Mouse (Mus musculus) frontal cortex, postnatal 36 days (tissue): ENCODE data around the gene Ccr6.
"Not testable (repeated sequence)": the region's sequence is repeated elsewhere in the genome, so short reads cannot be mapped to it uniquely, and the experiment has no call there.

Experiments used
- DNase-seq, 2 experiments: peaks; one replicate each; pipeline ENCODE4 v3.0.0; 2022; ENCODE audit warnings: low spot score in 2 of 2

Ccr6 gene

DNA sequence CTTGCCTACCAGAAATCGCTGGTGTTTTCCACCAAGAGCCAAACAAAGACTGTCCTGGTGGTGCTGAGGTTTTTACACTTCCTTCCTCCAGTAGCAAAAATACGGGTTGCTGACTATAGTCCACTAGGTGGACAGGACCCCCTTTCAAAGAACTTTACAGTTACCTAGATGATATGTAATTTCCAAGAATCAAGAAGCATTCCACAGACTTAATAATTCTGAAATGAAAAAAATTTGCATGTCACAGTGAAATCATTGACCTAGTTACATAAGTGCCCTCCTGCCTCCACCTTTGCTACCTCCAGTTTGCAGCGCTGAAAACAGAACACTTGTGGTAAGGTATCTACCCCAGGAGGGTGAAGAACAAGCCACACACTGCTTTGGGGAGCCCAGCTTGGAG lies at the start of gene Ccr6:
TSS of gene Ccr6 (plus strand) at position 301 of the 400 bp plus-strand sequence.
- no peak for DNase-seq

DNA sequence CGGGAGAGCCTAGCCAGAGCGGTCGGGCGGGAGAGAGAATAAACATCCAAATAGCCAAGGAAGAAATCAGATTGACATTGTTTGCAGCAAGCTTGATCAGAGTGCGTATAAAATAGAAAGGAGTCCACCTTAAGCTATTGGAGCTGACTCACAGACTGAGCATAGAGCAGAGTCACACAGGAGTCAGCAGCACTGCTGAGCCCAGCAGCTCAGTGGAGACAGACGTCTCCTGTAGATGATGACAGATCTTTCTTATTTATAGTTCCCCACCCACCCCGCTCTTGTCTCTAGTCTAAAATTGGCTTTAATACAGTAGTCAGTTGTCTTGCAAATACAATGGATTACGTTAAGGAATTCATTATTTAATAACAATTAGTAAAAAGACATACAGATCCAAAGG lies 42.2 kb upstream of the Ccr6 start:
- peak in 1 of 2 experiments; percentile 25 for DNase-seq

DNA sequence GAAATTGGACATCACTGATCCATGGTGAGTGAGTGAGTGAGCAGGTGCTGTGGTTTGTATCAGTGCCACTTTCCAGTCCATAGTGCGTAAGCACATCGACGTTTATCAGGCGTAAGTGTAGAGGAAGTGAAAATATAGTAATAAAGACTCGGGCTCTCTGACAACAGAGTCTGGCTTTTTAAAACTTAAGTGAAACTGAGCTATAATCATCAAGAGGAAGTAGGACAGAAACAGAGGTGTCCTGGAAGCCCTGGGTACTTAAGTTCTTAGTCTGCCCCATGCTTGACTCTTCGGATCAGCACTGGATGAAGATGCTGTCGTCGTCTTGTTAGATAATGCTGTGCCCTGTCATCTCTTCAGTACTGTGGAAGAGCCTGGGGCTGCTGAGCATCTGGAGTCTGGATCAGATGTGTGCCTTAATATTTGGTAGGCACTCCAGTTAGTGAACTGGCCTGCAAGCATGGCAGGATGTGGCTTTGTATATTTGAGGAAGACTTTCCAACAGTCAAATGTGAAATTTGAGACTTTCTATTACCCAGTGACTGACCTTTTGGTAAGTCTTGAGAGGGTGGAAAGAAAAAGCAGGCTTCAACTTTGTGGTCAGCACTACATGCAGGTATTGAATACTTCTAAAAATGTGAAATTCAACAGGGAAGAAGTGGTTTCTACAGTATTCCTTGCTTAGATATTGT lies 40.0 kb upstream of the Ccr6 start:
- DNase-seq = no peak

DNA sequence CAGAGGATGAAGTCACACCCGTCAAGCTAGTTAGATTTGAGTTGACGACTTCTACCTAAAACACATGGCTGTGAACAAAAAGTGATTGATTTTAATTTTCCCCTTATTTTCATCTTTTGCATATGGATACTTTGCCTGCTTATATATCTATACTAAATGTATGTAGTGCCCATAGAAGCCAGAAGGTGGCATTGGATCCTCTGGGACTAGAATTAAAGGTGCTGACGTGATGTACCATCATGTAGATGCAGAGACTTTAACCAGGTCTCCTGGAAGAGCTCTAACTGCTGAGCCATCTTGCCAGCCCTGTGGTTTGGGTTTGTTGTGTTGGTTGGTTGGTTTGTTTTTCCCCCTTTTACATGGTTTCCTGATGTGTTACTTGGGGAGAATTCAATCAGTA lies 38.2 kb upstream of the Ccr6 start:
- no peak for DNase-seq

DNA sequence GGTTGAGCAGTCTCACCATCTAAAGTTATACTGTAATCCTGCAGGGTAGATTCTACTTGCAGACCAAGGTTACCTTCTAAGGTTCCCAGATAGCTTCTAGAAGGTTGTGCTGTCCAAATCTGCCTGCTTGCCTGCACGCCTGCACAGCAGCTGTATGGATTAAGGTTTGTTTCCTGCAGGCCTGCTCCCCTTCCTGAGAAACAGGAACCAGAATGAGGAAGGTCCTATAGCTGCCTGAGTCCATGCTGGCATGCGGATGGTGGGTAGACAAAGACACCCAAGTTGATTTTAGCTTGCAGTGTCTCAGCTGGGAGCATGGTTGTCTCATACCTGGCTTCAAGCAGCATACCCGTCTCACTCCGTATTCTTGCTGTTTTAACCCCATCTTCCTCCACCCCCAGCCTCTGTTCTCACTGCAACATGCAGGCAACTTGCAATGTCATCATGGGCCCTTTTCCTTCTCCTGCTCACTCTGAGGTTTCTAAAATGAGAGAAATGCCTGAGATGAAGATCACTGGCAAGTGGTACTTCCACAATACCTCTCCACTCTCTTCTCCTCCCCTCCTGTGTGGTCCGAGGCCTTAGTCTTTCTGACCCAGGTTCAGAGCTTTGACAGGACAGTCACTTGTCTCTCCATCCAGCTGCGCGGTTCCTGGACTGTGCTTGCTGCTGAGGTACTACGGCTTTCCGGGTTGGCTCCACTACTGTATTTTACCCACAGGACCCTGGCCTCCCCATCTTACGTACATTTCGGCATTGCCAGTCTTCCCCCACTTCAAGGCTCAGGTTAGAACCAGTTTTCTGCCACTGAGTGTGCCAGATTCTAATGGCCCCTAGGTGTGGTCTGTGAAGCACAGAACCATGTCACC lies 36.5 kb upstream of the Ccr6 start:
- DNase-seq = no peak

DNA sequence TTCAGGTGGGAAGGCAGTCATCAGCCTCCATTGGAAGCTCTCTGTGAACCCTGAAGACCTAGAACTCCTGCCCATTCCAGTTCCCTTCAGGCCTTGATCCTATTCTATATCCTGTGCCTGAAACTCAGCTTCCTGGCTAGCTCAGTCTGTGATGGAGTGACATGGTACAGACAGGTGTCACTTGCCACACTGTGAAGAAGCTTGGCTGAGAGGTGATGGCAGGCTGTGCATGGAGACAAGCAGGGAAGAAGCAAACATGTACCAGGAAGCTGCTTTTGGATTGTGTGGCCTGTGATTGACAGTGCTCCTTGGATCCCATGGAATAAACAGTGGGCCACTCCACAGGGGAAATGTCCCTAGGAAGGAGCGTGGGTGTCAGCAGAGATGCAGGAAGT lies 35.9 kb upstream of the Ccr6 start:
- no peak for DNase-seq

DNA sequence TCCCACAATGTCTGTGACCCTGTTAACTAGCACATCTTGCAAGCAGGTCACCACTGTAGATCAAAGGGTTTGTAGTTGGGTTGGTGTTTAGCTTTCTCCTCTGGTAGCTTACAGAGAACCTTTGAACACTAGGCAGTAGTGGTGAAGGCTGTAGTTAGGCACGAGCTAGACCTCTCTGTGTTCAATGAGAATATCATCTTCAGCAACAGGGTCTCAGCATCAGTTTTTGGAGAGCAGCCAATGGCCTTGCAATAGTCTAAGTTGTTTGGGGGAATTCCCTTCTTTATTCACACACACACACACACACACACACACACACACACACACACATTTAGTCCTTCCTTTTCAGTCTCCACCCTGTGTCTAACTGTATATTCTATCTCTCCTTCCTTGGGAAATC lies 32.4 kb upstream of the Ccr6 start:
- DNase-seq = no peak

DNA sequence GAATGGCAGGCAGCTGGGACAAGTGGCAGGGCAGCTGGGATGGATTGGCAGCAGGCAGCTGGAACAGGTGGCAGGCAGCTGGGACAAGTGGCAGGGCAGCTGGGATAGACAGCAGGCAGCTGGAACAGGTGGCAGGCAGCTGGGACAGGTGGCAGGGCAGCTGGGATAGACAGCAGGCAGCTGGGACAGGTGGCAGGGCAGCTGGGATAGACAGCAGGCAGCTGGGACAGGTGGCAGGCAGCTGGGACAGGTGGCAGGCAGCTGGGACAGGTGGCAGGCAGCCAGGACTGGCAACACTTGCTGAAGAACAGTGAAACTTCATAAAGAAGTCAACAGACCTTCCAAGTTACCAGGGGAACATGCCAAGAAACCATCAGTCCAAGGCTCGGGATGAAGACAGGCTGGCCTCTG lies 30.6 kb upstream of the Ccr6 start:
- DNase-seq = not testable (repeated sequence)

DNA sequence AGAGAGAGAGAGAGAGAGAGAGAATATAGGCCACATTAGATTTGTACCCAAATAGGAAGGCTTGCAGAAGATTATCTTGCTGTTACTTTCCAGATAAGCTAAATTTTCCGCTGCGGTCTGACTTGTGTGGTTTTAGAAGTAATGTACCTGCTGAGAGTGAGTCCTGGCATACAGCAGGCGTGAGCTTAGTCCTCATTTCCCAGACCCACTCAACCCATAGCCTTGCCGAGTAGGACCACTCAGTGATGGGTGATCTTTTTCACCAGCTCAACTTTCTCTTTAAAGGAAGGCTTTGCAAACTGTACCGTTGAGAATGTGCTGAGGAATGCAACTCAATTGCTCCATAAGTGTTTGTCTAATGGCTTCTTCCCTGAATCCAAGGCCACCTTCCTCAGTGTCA lies 29.2 kb upstream of the Ccr6 start:
- DNase-seq = no peak

DNA sequence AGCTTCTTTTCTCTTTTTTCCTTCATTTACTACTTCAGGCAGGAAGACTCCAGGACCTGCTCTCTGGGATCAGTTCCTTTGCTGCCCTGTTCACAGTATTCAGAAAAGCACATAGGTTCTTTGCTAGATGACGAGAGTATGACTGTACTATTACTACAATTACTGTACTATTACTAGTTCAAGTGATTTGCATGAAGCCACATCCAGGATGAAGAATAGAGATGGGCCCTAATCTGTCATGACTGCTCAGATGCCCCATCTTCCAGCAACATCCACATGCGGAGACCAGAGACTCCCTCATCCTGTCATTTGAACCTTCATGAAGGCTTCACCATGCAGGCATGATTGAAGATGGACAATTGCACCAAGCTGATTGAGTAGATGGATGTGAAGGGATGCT lies 26.1 kb upstream of the Ccr6 start:
- DNase-seq = no peak

DNA sequence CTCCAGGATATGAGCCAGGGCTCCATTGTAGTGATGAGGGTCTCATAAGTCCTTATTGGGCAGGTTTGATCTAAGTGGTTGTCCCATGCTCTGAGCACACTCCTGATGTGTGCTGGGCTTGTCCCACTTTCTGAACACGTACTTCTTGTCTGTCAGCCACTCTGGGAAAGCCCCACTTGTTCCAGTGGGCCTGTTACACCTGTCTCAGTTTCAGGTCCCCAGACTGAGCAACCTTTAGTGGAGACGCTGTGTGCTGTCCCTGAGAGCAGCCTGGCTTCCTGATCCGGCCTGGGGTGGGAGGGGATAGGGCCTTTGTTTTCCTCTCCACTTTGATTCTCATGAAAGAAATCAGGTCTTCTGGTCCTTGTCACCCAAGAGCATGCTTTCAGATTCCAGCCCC lies 25.7 kb upstream of the Ccr6 start:
- DNase-seq = no peak

DNA sequence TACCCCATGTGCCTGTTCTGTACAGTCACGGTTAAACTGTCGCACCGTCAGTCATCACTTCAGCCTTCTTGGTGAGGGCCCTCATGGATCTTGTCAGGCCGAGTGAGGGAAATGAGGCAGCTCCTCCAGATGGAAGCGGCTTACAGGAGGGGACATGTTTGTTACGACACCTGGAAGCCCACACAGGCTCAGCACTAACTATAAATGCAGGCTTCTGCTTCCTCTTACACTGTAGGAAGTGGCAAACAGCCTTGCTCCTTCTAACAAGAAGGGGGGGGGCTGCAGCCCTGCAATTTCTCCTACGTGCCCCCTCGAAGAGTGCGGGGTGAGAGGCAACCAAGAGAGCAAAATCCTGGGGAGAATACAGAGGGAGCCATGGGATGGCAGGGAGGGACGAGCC lies 25.2 kb upstream of the Ccr6 start:
- DNase-seq = no peak

DNA sequence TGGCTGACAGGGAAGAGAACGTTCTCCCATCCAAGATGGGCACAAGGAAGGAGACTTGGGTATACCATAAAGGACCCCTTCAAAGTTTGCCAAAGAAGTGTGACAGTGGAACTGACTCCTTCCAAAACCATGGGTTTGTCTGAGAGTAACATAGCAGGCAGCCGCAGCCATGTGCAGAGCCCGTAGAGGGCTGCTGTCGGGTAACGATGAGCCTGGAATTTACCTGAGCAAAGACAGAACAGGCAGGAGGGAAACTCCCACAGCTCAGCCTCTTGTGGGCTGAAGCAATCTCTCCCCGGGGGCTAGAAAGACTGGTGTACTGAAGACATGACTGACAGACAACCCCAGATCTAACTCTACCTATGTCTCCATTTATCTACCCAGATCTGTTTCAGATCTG lies 24.4 kb upstream of the Ccr6 start:
- DNase-seq = no peak

DNA sequence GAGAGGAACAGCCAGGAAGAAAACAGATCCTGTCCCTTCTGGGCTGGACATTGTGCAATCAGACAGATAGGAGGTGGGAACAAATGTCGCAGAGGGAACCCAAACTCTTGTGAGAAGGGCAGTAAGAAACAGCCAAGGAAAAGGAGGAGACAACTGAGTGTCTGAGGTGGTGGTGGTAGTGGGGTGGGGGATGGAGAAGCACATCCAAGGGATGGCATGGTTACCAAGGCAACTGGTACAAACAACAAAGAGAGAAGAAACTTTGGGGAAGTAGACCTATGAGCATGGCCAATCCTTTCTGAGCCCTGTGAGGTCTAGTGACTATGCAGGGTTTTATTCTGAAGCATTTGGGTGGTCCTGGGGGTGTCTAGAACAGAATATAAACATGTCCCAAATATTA lies 21.5 kb upstream of the Ccr6 start:
- DNase-seq = no peak

DNA sequence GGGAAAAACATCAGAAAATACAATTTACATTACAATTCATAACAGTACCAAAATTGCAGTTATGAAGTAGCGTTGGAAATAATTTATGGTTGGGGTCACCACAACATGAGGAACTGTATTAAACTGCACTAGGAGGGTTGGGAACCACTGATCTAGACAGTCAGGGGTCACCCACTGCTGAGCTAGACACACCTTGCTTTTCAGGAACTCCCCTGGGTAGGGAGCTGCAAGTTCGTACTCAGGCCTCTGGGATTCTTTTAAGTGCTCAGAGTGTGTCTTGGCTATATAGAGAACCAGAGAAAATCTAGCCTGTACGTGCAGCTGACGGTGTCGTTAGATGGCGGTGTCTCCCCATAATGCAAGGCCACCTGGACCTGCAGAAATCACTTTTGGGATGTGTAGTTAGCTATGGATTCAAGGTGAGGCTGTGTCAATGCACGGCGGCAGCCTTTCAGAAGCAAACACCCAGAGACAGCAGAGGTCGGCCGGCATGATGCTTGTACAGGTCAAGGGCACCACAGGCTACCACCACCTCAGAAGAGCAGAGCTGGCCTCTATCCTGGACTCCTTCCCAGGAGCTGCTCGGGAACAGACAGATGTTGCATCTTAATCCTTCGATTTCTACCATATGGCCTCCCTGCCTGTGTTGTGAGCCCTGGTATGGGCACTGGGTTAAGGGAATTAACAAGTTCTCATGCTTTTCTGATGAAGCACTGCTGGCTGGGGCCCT lies 20.7 kb upstream of the Ccr6 start:
- no peak for DNase-seq

DNA sequence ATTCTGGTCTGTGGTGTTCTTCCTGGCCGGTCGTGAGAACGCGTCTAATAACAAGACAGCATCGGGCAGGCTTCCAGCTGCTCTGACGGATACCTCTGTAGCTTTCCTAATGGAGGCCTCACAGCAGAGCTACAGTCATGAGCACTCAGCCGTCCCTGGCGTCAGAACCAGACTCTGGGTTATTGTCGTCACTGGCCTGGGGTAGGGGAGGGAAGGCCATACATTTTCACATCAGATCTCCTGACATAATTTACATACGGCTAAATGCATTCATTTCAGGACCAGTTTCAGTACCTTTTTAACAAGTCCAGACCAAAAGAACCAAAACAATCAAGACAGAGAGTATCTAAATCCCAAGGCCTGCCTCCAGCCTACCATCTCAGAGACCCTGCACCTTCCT lies 12.6 kb upstream of the Ccr6 start:
- DNase-seq = no peak

DNA sequence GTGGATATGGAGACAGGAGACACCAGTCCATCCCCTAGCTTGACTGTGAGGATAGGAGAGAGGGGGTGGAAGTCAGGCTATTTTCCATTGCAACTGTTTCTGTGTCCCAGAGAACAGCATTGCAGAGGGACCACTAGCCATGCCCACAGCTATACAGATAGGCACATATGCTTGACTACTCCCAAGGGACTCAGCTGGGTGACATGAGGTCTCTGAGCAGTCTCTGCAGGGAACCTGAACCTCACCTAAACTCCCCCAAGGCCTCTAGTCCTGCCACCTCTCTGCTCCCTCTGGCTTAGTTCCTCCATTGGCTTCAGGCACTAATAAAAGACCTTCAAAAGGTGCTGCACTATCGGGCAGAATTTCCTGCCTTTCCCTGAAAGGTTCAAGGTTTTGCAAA lies 11.8 kb upstream of the Ccr6 start:
- DNase-seq = no peak

DNA sequence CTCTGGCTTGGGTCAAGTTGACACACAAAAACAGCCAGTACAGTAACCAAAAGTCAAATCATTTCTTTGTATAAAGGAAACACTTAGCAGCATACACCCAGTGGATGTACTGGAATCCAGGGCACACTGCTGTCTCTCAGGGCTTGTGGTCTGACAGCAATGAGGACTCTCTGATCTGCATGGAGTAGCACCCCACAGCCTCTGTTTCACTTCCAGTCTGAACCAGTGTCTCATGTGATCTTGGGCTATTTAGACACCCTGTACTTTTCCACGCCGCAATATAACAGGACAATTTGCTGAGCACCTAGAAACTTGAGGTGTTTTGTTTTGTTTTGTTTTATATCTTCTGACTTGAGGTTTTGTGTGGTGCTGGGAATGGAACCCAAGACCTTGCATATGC lies 10.7 kb upstream of the Ccr6 start:
- no peak for DNase-seq

DNA sequence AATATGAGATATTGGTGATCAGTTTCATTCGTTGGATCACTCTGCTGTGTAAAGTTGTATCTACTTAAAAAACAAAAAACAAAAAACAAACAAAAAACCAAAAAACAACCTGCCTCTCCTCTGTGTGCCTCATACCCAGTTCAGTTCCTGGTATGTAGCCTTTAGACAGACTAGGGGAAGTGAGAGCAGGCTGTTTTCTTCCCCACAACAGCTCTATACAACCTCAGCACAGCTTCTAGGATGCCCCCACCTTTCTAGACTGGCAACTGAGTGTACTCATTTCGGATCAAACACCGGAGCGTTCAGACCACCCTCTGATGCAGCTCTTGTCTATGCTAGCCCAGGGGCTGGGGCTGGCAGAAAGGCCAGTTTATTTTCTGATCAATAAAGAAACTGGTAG lies 10.1 kb upstream of the Ccr6 start:
- no peak for DNase-seq

DNA sequence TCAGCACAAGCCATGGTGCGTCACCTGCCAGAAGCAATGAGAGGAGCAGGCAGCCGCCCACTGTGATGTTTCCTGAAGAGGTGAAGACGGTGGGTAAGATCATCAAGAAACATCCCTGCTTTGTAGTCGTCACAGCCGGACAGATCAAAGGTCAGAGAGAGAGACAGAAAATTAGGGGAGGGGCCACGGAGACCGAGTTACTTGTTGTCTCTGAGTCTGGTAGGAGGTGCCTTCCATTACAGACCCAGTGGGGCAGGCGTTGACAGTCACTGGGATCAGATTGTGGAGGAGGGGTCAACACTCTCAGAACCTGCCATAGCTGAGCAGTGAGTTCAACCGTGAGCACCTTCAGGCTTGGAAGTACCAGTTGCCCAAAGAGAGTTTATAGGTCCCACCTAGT lies 7.2 kb upstream of the Ccr6 start:
- DNase-seq = no peak

DNA sequence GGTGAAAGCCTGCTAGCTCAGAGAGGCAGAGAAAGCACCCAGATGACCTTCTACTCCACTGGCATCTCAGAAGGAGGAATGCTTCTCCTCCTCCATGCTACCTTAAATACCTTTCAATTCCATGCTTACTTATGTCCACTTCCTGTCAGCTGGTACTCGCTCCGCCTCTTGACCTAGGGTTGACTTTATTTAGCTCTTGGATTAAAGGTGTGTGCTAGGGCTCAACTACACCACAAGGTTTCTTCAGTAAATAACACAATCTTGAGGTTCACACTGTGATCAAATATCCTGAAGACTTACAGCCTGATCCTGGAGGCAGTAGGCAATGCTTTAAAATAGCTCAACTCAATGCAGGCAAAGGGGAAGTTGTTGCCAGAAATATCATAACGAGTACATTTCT lies 6.2 kb upstream of the Ccr6 start:
- no peak for DNase-seq

DNA sequence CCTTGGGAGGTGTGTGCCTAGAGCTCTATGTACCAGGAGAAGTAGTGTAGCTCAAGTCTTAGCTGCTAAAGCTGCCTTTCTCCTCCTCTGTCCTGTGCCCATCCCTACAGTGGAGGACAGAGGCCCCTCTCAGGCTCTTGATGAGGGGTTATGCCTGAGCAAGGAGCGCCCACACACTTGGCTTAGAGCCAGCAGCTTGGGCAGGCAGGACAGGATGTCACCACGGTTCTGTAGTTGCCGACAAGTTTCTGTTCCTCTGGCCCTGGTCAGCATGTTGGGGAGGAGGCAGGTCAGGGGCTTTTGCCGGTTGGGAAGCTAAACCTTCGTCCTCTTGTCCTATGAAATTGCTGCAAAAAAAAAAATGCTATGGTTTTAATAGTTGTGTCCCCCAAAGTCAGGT lies 3.8 kb upstream of the Ccr6 start:
- peak in 1 of 2 experiments; percentile 21 for DNase-seq
